Mouse (Mus musculus) spleen, adult 2 months (tissue): Measurements from ENCODE around the gene Gm17019.
"Not testable (repeated sequence)": the region's sequence is repeated elsewhere in the genome, so short reads cannot be mapped to it uniquely, and the experiment has no call there.

Experiments used
- CTCF ChIP-seq: fragments of 200-500 bp; IDR thresholded peaks from 2 replicates; pipeline ENCODE4 v1.5.1; 2011; ENCODE audit warnings: mild to moderate bottlenecking, inconsistent platforms; ENCODE audit not compliant: insufficient read depth, insufficient read length, insufficient replicate concordance; ENCODE audit errors: extremely low read depth
- POLR2A ChIP-seq: fragments of 200-500 bp; IDR thresholded peaks from 2 replicates; pipeline ENCODE4 v1.6.1; 2011; ENCODE audit warnings: low read depth, low read length, inconsistent platforms

GRCm38 (mm10) chr5:15020067-15020466, 12.7 kb downstream of the Gm17019 start:
- not testable (repeated sequence) for TF ChIP-seq CTCF, POLR2A
